Mouse (Mus musculus) forebrain, postnatal 0 days (tissue): ENCODE data around the gene Chst5. TPM values are rescaled to one million over a fixed set of nuclear protein-coding genes. Genes with fewer than 3 reads are reported as not detected.
A peak's percentile ranks its signal among the peaks of the same experiment; 100 is the strongest.
"Not testable (repeated sequence)": the region's sequence is repeated elsewhere in the genome, so short reads cannot be mapped to it uniquely, and the experiment has no call there.

Source experiments
- ATAC-seq: fragments of 200-750 bp; cut with Nextera tagmentation; 2 replicates; pipeline ENCODE4 v1.8.0; 2017; ENCODE audit warnings: mild to moderate bottlenecking, moderate library complexity
- DNase-seq: peaks from one replicate; pipeline ENCODE4 v3.0.0-alpha.2; 2015
- H3K27ac ChIP-seq: fragments of 300-500 bp; sonication (generic); 2 replicates; pipeline ENCODE4 v1.5.1; 2014; ENCODE audit warnings: low read depth, mild to moderate bottlenecking, antibody characterized with exemption, low read length, moderate library complexity, mixed read lengths
- H3K27me3 ChIP-seq: fragments of 300-500 bp; sonication (generic); 2 replicates; pipeline ENCODE4 v1.6.1; 2014; ENCODE audit warnings: mild to moderate bottlenecking, low read length, mixed read lengths; ENCODE audit not compliant: insufficient read depth
- H3K36me3 ChIP-seq: fragments of 300-500 bp; sonication (generic); 2 replicates; pipeline ENCODE4 v1.6.1; 2014; ENCODE audit warnings: mild to moderate bottlenecking, moderate library complexity; ENCODE audit not compliant: insufficient read depth
- H3K4me1 ChIP-seq: fragments of 300-500 bp; sonication (generic); 2 replicates; pipeline ENCODE4 v1.6.1; 2014; ENCODE audit warnings: antibody characterized with exemption; ENCODE audit not compliant: insufficient read depth
- H3K4me2 ChIP-seq: fragments of 300-500 bp; sonication (generic); 2 replicates; pipeline ENCODE4 v1.6.1; 2014; ENCODE audit warnings: low read depth, mild to moderate bottlenecking, moderate library complexity
- H3K4me3 ChIP-seq: fragments of 300-500 bp; sonication (generic); 2 replicates; pipeline ENCODE4 v1.5.1; 2014; ENCODE audit warnings: low read depth, low read length, mixed read lengths
- H3K9ac ChIP-seq: fragments of 300-500 bp; sonication (generic); 2 replicates; pipeline ENCODE4 v1.6.1; 2014; ENCODE audit warnings: mild to moderate bottlenecking
- H3K9me3 ChIP-seq: fragments of 300-500 bp; sonication (generic); 2 replicates; pipeline ENCODE4 v1.6.1; 2016; ENCODE audit warnings: low read length
- CTCF ChIP-seq: sonication (generic); IDR thresholded peaks from 2 replicates; pipeline ENCODE4 v1.5.1; 2016; ENCODE audit warnings: antibody characterized with exemption, control low read depth, low read depth
- WGBS: fragments of 180-500 bp; shearing (Covaris S2); extraction: QIAGEN DNeasy Blood & Tissue Kit; methylation state at CpG from one replicate; pipeline ENCODE4 v1.1.7; 2014; 5-methylcytosine and 5-hydroxymethylcytosine counted together
- polyA plus RNA-seq: library from polyadenylated mRNA; unstranded; fragments of >200 nt; fragmentation: Nextera tagmentation; extraction: Ambion mirVana; gene quantifications from 2 replicates; pipeline ENCODE4 v1.2.1, GENCODE M21; 2015
- total RNA-seq: library from RNA; depleted of rRNA; stranded (reverse); fragments of >200 nt; gene quantifications from 2 replicates; pipeline ENCODE4 v1.2.3, GENCODE M21; 2014; rRNA removed

Chst5 gene
- total and polyA plus RNA-seq, 2 experiments from 2014 or later = 2.6 to 3.7 TPM

DNA sequence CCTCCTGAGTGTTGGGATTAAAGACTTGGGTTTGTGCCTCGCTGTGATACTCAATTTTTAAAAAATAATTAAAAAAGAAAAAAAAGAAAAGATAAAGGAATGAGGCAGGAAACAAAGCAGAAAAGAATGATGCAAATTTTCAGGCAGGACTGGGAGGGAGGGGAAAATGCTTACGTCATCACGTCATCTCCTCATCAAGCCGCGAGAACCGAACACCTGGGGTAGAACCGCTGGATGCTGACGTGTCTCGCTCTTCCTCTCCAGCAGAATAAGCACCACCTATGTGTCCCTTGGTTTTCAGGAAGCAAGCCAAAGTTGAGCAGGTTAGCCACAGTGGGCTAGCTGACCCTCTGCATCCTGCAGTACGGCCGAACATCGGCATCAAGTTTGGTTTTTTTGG is 54.3 kb downstream of the Chst5 start:
- Histone ChIP-seq H3K4me2 (no peak overlapping the region), H3K9me3 (no peaks in the 10 kb centered on the region), H3K27ac (no peak overlapping the region), H3K36me3 (no peaks in the 10 kb centered on the region), H3K4me3 (no peak overlapping the region), H3K9ac (no peak overlapping the region), H3K27me3 (no peaks in the 10 kb centered on the region), H3K4me1 (peaks cover 6% of the 10 kb centered on the region; the same call in 1 of the 2 replicates)
- ATAC-seq (no peak), DNase-seq (no peak)
- TF ChIP-seq CTCF = no peak
- whole genome bisulfite sequencing = 91% methylated on average over 12 of the region's 12 CpGs

DNA sequence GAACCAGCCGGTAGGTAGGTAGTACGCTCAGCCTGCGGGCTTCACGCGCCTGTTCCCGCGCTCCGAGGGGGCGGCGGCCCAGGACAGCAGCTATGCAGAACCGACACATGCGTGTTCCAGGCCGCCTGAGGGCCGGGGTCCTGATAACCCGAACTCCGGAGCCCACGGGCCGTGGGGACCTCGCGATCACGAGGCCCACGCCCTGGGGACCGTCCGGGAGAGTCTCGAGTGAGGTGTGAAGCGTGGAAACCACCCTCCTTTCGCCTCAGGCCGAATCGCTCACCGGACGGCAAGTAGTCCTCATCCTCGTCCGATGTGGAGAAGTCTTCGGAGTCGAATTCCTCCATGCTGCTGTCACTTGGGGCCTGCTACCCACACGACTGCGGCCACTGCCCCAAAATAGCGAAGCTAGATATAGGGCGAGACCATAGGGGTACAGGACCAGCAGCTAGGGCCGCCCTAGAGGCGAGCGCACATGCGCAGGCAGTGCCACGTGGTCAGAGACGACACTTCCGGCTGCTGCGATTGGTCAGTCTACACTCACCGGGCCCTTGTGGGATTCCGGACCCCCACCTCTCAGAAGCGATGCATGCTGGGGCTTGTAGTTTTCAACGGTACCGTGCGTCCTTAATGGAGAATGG is 56.3 kb downstream of the Chst5 start, which contains the start of gene Cfdp1:
Cfdp1 (minus strand) TSS at position 431 of the 641 bp plus-strand sequence.
- Histone ChIP-seq H3K36me3 (no peaks in the 10 kb centered on the region), H3K9ac (peak within 1 kb of the TSS; percentile 69), H3K4me3 (peak within 1 kb of the TSS; percentile 71), H3K27ac (peak within 1 kb of the TSS; percentile 37; the same call in 1 of the 2 replicates), H3K4me1 (peaks cover 6% of the 10 kb centered on the region; the same call in 1 of the 2 replicates), H3K4me2 (peak within 1 kb of the TSS; percentile 85), H3K9me3 (no peaks in the 10 kb centered on the region), H3K27me3 (no peaks in the 10 kb centered on the region)
- DNase-seq (peak; percentile 97), ATAC-seq (peak; percentile 100)
- peak; percentile 62 for TF ChIP-seq CTCF
- WGBS = 2% methylated on average over 53 of the region's 53 CpGs

DNA sequence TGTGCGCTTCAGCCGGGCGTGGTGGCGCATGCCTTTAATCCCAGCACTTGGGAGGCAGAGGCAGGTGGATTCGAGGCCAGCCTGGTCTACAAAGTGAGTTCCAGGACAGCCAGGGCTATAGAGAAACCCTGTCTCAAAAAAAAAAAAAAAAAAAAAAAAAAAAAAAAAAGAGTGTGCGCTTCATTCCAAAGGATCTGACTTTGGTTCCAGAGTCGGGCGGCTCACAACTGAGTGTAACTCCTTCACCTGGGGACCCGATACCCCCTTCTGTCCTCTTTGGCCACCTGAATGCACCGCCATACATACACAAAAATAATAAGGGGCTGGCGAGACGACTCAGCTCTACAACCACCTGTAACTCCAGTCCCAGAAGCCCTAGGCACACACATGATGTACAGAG is 57.0 kb downstream of the Chst5 start:
- not testable (repeated sequence) for H3K27me3 ChIP-seq, H3K9me3 ChIP-seq, ATAC-seq, H3K27ac ChIP-seq, H3K36me3 ChIP-seq, H3K4me1 ChIP-seq, DNase-seq
- H3K9ac ChIP-seq = peak overlapping the region; percentile 69
- 60% methylated on average over 12 of the region's 12 CpGs for WGBS
- H3K4me3 ChIP-seq = peak overlapping the region; percentile 71
- H3K4me2 ChIP-seq = peak overlapping the region; percentile 85

DNA sequence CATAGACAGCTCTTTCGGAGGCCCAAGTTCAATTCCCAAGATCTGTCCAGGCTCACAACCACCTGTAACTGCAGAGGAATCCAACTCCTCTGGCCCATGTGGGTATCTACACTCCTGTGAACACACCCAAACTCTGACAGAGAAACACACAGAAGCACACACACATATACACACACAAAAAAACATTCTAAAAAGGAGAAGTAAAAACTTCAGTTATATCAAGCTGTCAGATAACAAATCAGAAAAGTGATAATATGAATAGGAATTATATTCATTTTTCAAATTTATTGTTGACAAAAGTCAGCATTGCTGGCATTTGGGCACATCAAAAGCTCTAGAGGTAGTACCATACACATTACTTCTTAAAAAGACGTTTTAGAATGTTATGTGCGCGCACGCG is 63.5 kb downstream of the Chst5 start:
- Histone ChIP-seq H3K4me2 (no peak overlapping the region), H3K36me3 (peaks cover 21% of the 10 kb centered on the region), H3K4me1 (no peaks in the 10 kb centered on the region), H3K9me3 (no peaks in the 10 kb centered on the region), H3K9ac (no peak overlapping the region), H3K4me3 (no peak overlapping the region), H3K27ac (no peak overlapping the region), H3K27me3 (no peaks in the 10 kb centered on the region)
- ATAC-seq (no peak), DNase-seq (no peak)
- whole genome bisulfite sequencing = 94% methylated on average over 6 of the region's 6 CpGs
- no peak for TF ChIP-seq CTCF

Other genes starting within 250 kb of the Chst5 start
- not detected in 2 replicates for gene Ctrb1, start 219.4 kb downstream of the Chst5 start, total RNA-seq
- gene Ctrb1, start 219.4 kb downstream of the Chst5 start, polyA plus RNA-seq = not detected in 2 replicates
- gene Bcar1, start 166.6 kb downstream of the Chst5 start, total RNA-seq = 53.4 and 60.3 TPM in 2 replicates
- gene Bcar1, start 166.6 kb downstream of the Chst5 start, polyA plus RNA-seq = 43.4 and 47.0 TPM in 2 replicates
- gene Cfdp1, start 56.2 kb downstream of the Chst5 start, total RNA-seq = 121 and 128 TPM in 2 replicates
- gene Cfdp1, start 56.2 kb downstream of the Chst5 start, polyA plus RNA-seq = 195 and 214 TPM in 2 replicates
- 3.0 and 3.6 TPM in 2 replicates for gene Tmem170, start 33.7 kb downstream of the Chst5 start, total RNA-seq
- 1.5 and 2.0 TPM in 2 replicates for gene Tmem170, start 33.7 kb downstream of the Chst5 start, polyA plus RNA-seq
- 15.9 and 19.9 TPM in 2 replicates for gene Tmem231, start 23.4 kb upstream of the Chst5 start, total RNA-seq
- 12.3 and 14.7 TPM in 2 replicates for gene Tmem231, start 23.4 kb upstream of the Chst5 start, polyA plus RNA-seq
- 155 and 165 TPM in 2 replicates for gene Gabarapl2, start 30.3 kb upstream of the Chst5 start, total RNA-seq
- 484 and 489 TPM in 2 replicates for gene Gabarapl2, start 30.3 kb upstream of the Chst5 start, polyA plus RNA-seq
- gene Adat1, start 81.9 kb upstream of the Chst5 start, total RNA-seq = 4.5 TPM in 2 replicates
- 3.4 and 4.3 TPM in 2 replicates for gene Adat1, start 81.9 kb upstream of the Chst5 start, polyA plus RNA-seq
- 125 and 136 TPM in 2 replicates for gene Kars, start 100.9 kb upstream of the Chst5 start, total RNA-seq
- 160 and 165 TPM in 2 replicates for gene Kars, start 100.9 kb upstream of the Chst5 start, polyA plus RNA-seq
- 61.0 and 71.2 TPM in 2 replicates for gene Terf2ip, start 101.0 kb upstream of the Chst5 start, total RNA-seq
- gene Terf2ip, start 101.0 kb upstream of the Chst5 start, polyA plus RNA-seq = 31.6 and 61.5 TPM in 2 replicates
- not detected in 2 replicates for gene Gm6793, start 104.6 kb upstream of the Chst5 start, total RNA-seq
- gene Gm6793, start 104.6 kb upstream of the Chst5 start, polyA plus RNA-seq = 0.16 and 0.35 TPM in 2 replicates